Mouse (Mus musculus): ENCODE measurements at regions not wholly inside any gene's neighbourhood (a gene's known extent, or its start where the extent isn't known, plus 50 kb on each side); places are given as distances from the start of the nearest gene placed in this dataset.
"Not testable (repeated sequence)": the region's sequence is repeated elsewhere in the genome, so short reads cannot be mapped to it uniquely, and the experiment has no call there.

DNA sequence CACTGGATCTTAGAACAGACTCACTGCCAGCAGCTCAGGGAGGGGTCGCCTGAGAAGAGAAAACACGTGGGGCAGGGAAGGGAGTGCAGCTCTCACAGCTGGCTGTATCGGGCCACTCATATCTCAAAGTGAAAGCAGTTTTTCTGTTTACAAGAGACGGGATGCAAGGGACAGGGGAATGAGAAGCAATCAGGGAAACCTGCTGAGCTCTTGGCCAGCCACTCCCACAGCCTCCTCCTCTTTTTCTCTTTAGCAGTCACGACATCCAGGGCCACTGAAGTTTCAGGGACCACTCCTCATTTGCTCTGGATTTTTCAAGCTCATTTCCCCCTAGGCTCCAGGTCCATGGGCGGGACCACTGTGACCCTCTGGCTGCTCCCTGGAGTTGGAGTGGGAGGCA is 2901.5 kb downstream of the Gm37988 start:
- not testable (repeated sequence) for TF ChIP-seq FLI1 (IDR thresholded peaks at IDR 0.05; ENCODE audit: low read length); GATA1 (IDR thresholded peaks at IDR 0.05; ENCODE audit: borderline replicate concordance, low read length)
